Mouse (Mus musculus) lung, postnatal 0 days (tissue): ENCODE measurements around the gene Gbp5.

Experiments used
- CTCF ChIP-seq: IDR thresholded peaks from 2 replicates; pipeline ENCODE4 v1.5.1; 2016; ENCODE audit warnings: antibody characterized with exemption, mild to moderate bottlenecking
- EP300 ChIP-seq: IDR thresholded peaks from 2 replicates; pipeline ENCODE4 v1.6.1; 2016; ENCODE audit warnings: antibody characterized with exemption, mild to moderate bottlenecking, control low read depth

- no peak for TF ChIP-seq EP300
- no peak for TF ChIP-seq CTCF
Measured at GRCm38 (mm10) chr3:142533185-142533584, 39.4 kb downstream of the Gbp5 start.
